Mouse (Mus musculus): Measurements from ENCODE around the gene Rfx4. TPM values are rescaled to one million over a fixed set of nuclear protein-coding genes. Genes with fewer than 3 reads are reported as not detected.
A peak's percentile ranks its signal among the peaks of the same experiment; 100 is the strongest.

The Rfx4 gene
- polyA plus RNA-seq, 1 experiment from 2014 or later: 21.8 TPM

- 61% methylated on average over 17 of the region's 17 CpGs for WGBS
- Histone ChIP-seq H3K27ac (replicated peaks) (no peak overlapping the region), H3K4me3 (no peak overlapping the region), H3K4me1 (replicated peaks) (peaks cover 31% of the 10 kb centered on the region), H3K27me3 (no peaks in the 10 kb centered on the region), H3K9me3 (no peaks in the 10 kb centered on the region), H3K36me3 (no peaks in the 10 kb centered on the region), H3K4me2 (no peak overlapping the region), H3K9ac (no peak overlapping the region)
- no peak for ATAC-seq (ENCODE audit: low read depth)
Measured at GRCm38 (mm10) chr10:84909021-84909801, 153.3 kb downstream of the Rfx4 start.

GRCm38 (mm10) chr10:84910194-84910593 lies 154.3 kb downstream of the Rfx4 start:
- Histone ChIP-seq H3K9ac (no peak overlapping the region), H3K4me3 (no peak overlapping the region), H3K27me3 (no peaks in the 10 kb centered on the region), H3K36me3 (no peaks in the 10 kb centered on the region), H3K9me3 (no peaks in the 10 kb centered on the region), H3K4me1 (replicated peaks) (peaks cover 28% of the 10 kb centered on the region), H3K27ac (replicated peaks) (no peak overlapping the region), H3K4me2 (no peak overlapping the region)
- WGBS: 8% methylated on average over 7 of the region's 7 CpGs
- no peak for ATAC-seq (ENCODE audit: low read depth)

DNA sequence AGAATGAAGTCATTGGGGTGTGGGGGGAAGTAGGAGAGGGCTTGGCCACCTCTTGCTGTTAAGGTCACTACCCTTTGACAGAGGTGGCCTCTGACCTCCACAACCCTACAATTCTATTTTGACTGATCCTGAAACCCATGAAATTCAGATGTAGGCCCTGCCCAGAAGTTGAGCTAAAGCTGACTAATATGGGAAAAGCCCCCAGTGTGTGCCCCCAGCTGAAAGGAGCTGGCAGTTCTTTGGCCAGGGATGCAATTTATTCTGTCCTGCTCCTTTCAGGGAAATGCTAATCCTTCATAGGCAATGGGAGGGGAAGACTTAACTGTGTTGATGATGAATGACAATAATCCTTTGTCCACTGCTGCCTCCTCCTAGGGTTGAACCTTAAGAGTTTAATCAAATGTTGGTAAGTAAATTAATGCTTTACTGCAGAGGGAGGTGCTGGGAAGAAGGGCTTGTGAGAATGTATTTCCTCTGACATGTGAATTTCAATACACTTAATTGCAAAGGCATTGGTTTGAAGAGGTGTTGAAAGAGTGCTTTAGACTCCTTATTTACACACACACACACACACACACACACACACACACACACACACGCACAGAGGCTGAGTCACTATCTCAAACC lies 155.0 kb downstream of the Rfx4 start:
- no peak overlapping the region for H3K9ac ChIP-seq
- 29% methylated on average over 1 of the region's 1 CpGs for WGBS
- no peak overlapping the region for H3K4me2 ChIP-seq
- H3K27me3 ChIP-seq: no peaks in the 10 kb centered on the region
- H3K36me3 ChIP-seq: no peaks in the 10 kb centered on the region
- peaks cover 28% of the 10 kb centered on the region for H3K4me1 ChIP-seq (replicated peaks)
- no peak overlapping the region for H3K4me3 ChIP-seq
- ATAC-seq (ENCODE audit: low read depth): no peak
- no peak overlapping the region for H3K27ac ChIP-seq (replicated peaks)
- no peaks in the 10 kb centered on the region for H3K9me3 ChIP-seq

GRCm38 (mm10) chr10:84913148-84913547 lies 157.3 kb downstream of the Rfx4 start:
- H3K9me3 ChIP-seq: no peaks in the 10 kb centered on the region
- no peaks in the 10 kb centered on the region for H3K27me3 ChIP-seq
- no peak for ATAC-seq (ENCODE audit: low read depth)
- H3K4me2 ChIP-seq: no peak overlapping the region
- H3K27ac ChIP-seq (replicated peaks): no peak overlapping the region
- H3K4me3 ChIP-seq: no peak overlapping the region
- no peaks in the 10 kb centered on the region for H3K36me3 ChIP-seq
- peaks cover 25% of the 10 kb centered on the region for H3K4me1 ChIP-seq (replicated peaks)
- 68% methylated on average over 1 of the region's 1 CpGs for WGBS
- no peak overlapping the region for H3K9ac ChIP-seq

- no peak overlapping the region for H3K9ac ChIP-seq
- no peak for ATAC-seq (ENCODE audit: low read depth)
- H3K4me3 ChIP-seq: no peak overlapping the region
- 89% methylated on average over 6 of the region's 6 CpGs for WGBS
- H3K4me2 ChIP-seq: no peak overlapping the region
- no peak overlapping the region for H3K27ac ChIP-seq (replicated peaks)
- H3K27me3 ChIP-seq: no peaks in the 10 kb centered on the region
- no peaks in the 10 kb centered on the region for H3K9me3 ChIP-seq
- H3K4me1 ChIP-seq (replicated peaks): peaks cover 36% of the 10 kb centered on the region
- H3K36me3 ChIP-seq: no peaks in the 10 kb centered on the region
Measured at GRCm38 (mm10) chr10:84915476-84915875, 159.6 kb downstream of the Rfx4 start.

- under 1% methylated on average over 50 of the region's 51 CpGs for WGBS
- no peaks in the 10 kb centered on the region for H3K27me3 ChIP-seq
- peak within 1 kb of the TSS; percentile 98 for H3K27ac ChIP-seq (replicated peaks)
- 0 out of 2 replicates have a peak, but pooled peaks cover 8% of the 10 kb centered on the region for H3K36me3 ChIP-seq
- peaks cover 39% of the 10 kb centered on the region for H3K4me1 ChIP-seq (replicated peaks)
- H3K4me2 ChIP-seq: peak within 1 kb of the TSS; percentile 85
- H3K9ac ChIP-seq: peak within 1 kb of the TSS; percentile 94
- peak; percentile 97 for ATAC-seq (ENCODE audit: low read depth)
- H3K4me3 ChIP-seq: peak within 1 kb of the TSS; percentile 86
- no peaks in the 10 kb centered on the region for H3K9me3 ChIP-seq
Measured at GRCm38 (mm10) chr10:84916810-84917730, 161.2 kb downstream of the Rfx4 start, which contains the start of gene Ric8b. Gene Ric8b, plus strand, starts transcription at chr10:84917616.

DNA sequence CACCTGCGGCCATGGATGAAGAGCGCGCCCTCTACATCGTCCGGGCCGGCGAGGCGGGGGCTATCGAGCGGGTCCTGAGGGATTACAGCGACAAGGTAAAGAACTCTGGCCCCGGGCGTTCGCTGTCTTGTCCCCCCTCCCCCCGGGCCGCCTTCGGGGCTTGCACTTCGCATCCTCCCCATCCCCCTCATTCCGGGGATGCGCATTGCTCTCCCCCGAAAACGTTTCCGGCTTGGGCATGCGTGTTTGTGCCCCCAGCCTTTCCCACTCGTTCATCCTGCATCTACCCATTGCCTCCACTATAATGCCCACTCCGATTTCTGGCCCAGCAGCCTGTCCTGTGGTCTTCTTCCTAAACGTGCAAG lies 161.9 kb downstream of the Rfx4 start:
- peak overlapping the region; percentile 98 for H3K27ac ChIP-seq (replicated peaks)
- H3K4me1 ChIP-seq (replicated peaks): peaks cover 39% of the 10 kb centered on the region
- H3K36me3 ChIP-seq: 0 out of 2 replicates have a peak, but pooled peaks cover 8% of the 10 kb centered on the region
- no peaks in the 10 kb centered on the region for H3K9me3 ChIP-seq
- peak; percentile 61 for ATAC-seq (ENCODE audit: low read depth)
- under 1% methylated on average over 27 of the region's 27 CpGs for WGBS
- H3K4me2 ChIP-seq: peak overlapping the region; percentile 85
- peak overlapping the region; percentile 94 for H3K9ac ChIP-seq
- H3K4me3 ChIP-seq: peak overlapping the region; percentile 86
- no peaks in the 10 kb centered on the region for H3K27me3 ChIP-seq

GRCm38 (mm10) chr10:84926336-84926735 lies 170.5 kb downstream of the Rfx4 start:
- ATAC-seq (ENCODE audit: low read depth): no peak
- H3K4me3 ChIP-seq: no peak overlapping the region
- WGBS: 60% methylated on average over 7 of the region's 7 CpGs

DNA sequence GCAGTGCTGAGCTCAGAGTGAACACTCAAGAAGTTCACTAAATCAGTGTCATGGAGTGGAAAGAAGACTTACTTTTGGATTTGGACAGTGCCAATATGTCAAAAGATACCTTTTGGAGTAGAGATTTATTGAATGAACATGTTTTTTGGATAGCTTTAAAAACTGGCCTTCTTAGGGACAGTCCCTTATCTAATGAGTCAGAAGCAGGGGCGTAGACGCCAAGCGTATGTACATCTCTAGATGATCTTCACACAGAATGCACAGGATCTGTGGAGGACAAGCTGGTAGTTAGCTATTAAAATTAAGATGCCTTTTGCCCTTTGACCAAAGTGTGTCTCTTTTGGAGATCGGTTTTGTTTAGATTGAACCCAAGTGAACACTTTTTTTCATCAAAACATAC lies 171.0 kb downstream of the Rfx4 start:
- ATAC-seq (ENCODE audit: low read depth): no peak
- WGBS: 94% methylated on average over 4 of the region's 4 CpGs
- H3K4me3 ChIP-seq: no peak overlapping the region
- H3K27ac ChIP-seq (replicated peaks): no peak overlapping the region
- H3K9me3 ChIP-seq: no peaks in the 10 kb centered on the region
- no peak overlapping the region for H3K9ac ChIP-seq
- peaks cover 25% of the 10 kb centered on the region for H3K36me3 ChIP-seq
- no peak overlapping the region for H3K4me2 ChIP-seq
- H3K4me1 ChIP-seq (replicated peaks): peaks cover 10% of the 10 kb centered on the region
- H3K27me3 ChIP-seq: no peaks in the 10 kb centered on the region

More at GRCm38 (mm10) chr10:84926336-84926735, 170.5 kb downstream of the Rfx4 start:
- Histone ChIP-seq H3K9ac (no peak overlapping the region), H3K27me3 (no peaks in the 10 kb centered on the region), H3K27ac (replicated peaks) (no peak overlapping the region), H3K4me1 (replicated peaks) (peaks cover 8% of the 10 kb centered on the region; the same call in 1 of the 2 replicates), H3K9me3 (no peaks in the 10 kb centered on the region), H3K4me2 (no peak overlapping the region), H3K36me3 (peaks cover 30% of the 10 kb centered on the region)

DNA sequence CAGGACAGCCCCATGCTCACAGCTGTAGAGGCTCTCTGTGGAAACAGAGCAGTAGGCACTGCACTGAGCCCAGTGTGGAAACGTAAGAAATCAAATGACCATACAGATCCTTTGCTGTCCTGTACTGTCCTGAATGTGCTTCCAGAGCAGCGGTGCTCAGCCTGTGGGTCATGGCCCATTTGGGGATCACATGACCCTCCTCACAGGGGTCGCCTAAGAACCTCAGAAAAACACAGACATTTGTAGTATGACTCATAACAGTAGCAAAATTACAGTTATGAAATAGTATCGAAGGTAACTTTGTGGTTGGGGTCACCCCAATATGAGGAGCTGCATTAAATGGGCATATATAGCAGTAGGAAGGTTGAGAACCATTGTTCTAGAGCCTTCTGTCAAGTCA lies 172.6 kb downstream of the Rfx4 start:
- Histone ChIP-seq H3K27ac (replicated peaks) (no peak overlapping the region), H3K36me3 (peaks cover 25% of the 10 kb centered on the region), H3K27me3 (no peaks in the 10 kb centered on the region), H3K4me3 (no peak overlapping the region), H3K4me1 (replicated peaks) (peaks cover 16% of the 10 kb centered on the region), H3K4me2 (no peak overlapping the region), H3K9me3 (no peaks in the 10 kb centered on the region), H3K9ac (no peak overlapping the region)
- ATAC-seq (ENCODE audit: low read depth): no peak
- WGBS: 75% methylated on average over 4 of the region's 4 CpGs

DNA sequence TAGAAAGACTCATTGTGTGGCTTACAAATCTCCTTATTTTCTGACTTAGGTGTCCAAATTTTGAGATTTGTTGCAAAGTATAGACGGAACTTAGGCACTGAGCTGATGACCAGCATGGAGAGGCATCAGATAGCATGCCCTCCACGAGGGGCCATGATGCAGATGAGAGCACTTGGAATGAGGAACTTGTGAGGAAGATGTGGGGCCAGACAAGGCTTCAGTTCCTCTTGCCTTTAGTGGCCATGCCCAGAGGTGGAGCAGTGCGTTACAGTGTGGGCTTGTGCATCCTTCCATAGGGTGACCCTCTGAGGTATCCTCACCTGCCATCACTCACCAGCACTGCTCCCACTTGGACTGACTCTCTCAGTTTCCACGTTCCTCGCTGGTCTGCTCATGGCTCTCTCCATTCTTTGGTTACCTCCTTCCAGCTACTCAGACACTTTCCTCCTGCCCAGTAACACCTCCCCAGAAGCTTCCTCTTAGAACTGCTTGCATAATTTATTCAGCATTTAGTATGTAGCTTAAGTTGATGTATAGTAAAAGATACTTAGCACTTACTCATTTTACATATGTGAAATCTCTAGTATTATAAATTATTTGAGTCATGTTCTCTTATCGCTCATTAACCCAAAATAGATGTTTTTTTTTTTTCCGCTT lies 179.8 kb downstream of the Rfx4 start:
- no peak for ATAC-seq (ENCODE audit: low read depth)
- Histone ChIP-seq H3K27ac (replicated peaks) (no peak overlapping the region), H3K27me3 (no peaks in the 10 kb centered on the region), H3K9ac (no peak overlapping the region), H3K4me1 (replicated peaks) (peaks cover 16% of the 10 kb centered on the region), H3K9me3 (no peaks in the 10 kb centered on the region), H3K4me3 (no peak overlapping the region), H3K4me2 (no peak overlapping the region), H3K36me3 (peaks cover 15% of the 10 kb centered on the region; the same call in 1 of the 2 replicates)
- 85% methylated on average over 7 of the region's 7 CpGs for WGBS
